Mouse (Mus musculus) midbrain, postnatal 0 days (tissue): ENCODE measurements at regions not wholly inside any gene's neighbourhood (a gene's known extent, or its start where the extent isn't known, plus 50 kb on each side); places are given as distances from the start of the nearest gene placed in this dataset.
A peak's percentile ranks its signal among the peaks of the same experiment; 100 is the strongest.

Source experiments
- ATAC-seq: fragments of 200-750 bp; cut with Nextera tagmentation; 2 replicates; pipeline ENCODE4 v1.8.0; 2017; ENCODE audit warnings: moderate number of reproducible peaks, mild to moderate bottlenecking, moderate TSS enrichment, moderate library complexity; ENCODE audit not compliant: low FRiP score
- DNase-seq: peaks from one replicate; pipeline ENCODE4 v3.0.0-alpha.2; 2015; ENCODE audit warnings: low spot score
- H3K27ac ChIP-seq: fragments of 300-500 bp; sonication (generic); 2 replicates; pipeline ENCODE4 v1.5.1; 2014; ENCODE audit warnings: low read depth, mild to moderate bottlenecking, low read length, mixed read lengths
- H3K27me3 ChIP-seq: fragments of 300-500 bp; sonication (generic); 2 replicates; pipeline ENCODE4 v1.6.1; 2014; ENCODE audit warnings: low read length, control low read depth, mixed read lengths; ENCODE audit not compliant: insufficient read depth
- H3K36me3 ChIP-seq: fragments of 300-500 bp; sonication (generic); 2 replicates; pipeline ENCODE4 v1.6.1; 2014; ENCODE audit warnings: low read length, control low read depth, mixed read lengths; ENCODE audit not compliant: insufficient read depth
- H3K4me1 ChIP-seq: fragments of 300-500 bp; sonication (generic); 2 replicates; pipeline ENCODE4 v1.6.1; 2014; ENCODE audit warnings: mild to moderate bottlenecking, control low read depth, antibody characterized with exemption, low read length, mixed read lengths; ENCODE audit not compliant: insufficient read depth
- H3K4me2 ChIP-seq: fragments of 300-500 bp; sonication (generic); 2 replicates; pipeline ENCODE4 v1.6.1; 2014; ENCODE audit warnings: low read depth, mild to moderate bottlenecking, low read length, mixed read lengths; ENCODE audit not compliant: poor library complexity, severe bottlenecking
- H3K4me3 ChIP-seq: fragments of 300-500 bp; sonication (generic); 2 replicates; pipeline ENCODE4 v1.5.1; 2014; ENCODE audit warnings: low read depth, mild to moderate bottlenecking, low read length, moderate library complexity
- H3K9ac ChIP-seq: fragments of 300-500 bp; sonication (generic); replicated peaks from 2 replicates; pipeline ENCODE4 v1.6.1; 2014; ENCODE audit warnings: mild to moderate bottlenecking, low read length, moderate library complexity, mixed read lengths; ENCODE audit not compliant: poor library complexity, severe bottlenecking
- H3K9me3 ChIP-seq: fragments of 300-500 bp; sonication (generic); 2 replicates; pipeline ENCODE4 v1.6.1; 2016; ENCODE audit warnings: low read length, control low read depth
- CTCF ChIP-seq: IDR thresholded peaks from 2 replicates; pipeline ENCODE4 v1.5.1; 2016; ENCODE audit warnings: antibody characterized with exemption, mild to moderate bottlenecking
- WGBS: fragments of 180-500 bp; shearing (Covaris S2); extraction: QIAGEN DNeasy Blood & Tissue Kit; methylation state at CpG from one replicate; pipeline ENCODE4 v1.1.7; 2014; 5-methylcytosine and 5-hydroxymethylcytosine counted together

- TF ChIP-seq CTCF, result no peak
- Histone ChIP-seq H3K4me1 (no peaks in the 10 kb centered on the region), H3K27ac (no peak overlapping the region), H3K4me2 (no peak overlapping the region), H3K36me3 (no peaks in the 10 kb centered on the region), H3K4me3 (no peak overlapping the region), H3K9ac (no peak overlapping the region), H3K9me3 (no peaks in the 10 kb centered on the region), H3K27me3 (no peaks in the 10 kb centered on the region)
- DNase-seq (peak; percentile 36), ATAC-seq (no peak)
- WGBS, result 71% methylated on average over 6 of the region's 6 CpGs
Measured at GRCm38 (mm10) chr5:133576595-133576994, 522.9 kb upstream of the Castor2 start.

GRCm38 (mm10) chr5:133569096-133569495 lies 530.4 kb upstream of the Castor2 start:
- H3K27me3 ChIP-seq, result no peaks in the 10 kb centered on the region
- TF ChIP-seq CTCF, result no peak
- 95% methylated on average over 2 of the region's 2 CpGs for WGBS
- H3K4me3 ChIP-seq, result no peak overlapping the region
- DNase-seq (no peak), ATAC-seq (no peak)
- H3K36me3 ChIP-seq, result no peaks in the 10 kb centered on the region
- no peak overlapping the region for H3K4me2 ChIP-seq
- H3K27ac ChIP-seq, result no peak overlapping the region
- no peaks in the 10 kb centered on the region for H3K4me1 ChIP-seq
- H3K9me3 ChIP-seq, result no peaks in the 10 kb centered on the region
- no peak overlapping the region for H3K9ac ChIP-seq

GRCm38 (mm10) chr5:133566506-133566905 lies 533.0 kb upstream of the Castor2 start:
- DNase-seq, result no peak
- Histone ChIP-seq H3K9ac (no peak overlapping the region), H3K4me2 (no peak overlapping the region), H3K27me3 (no peaks in the 10 kb centered on the region), H3K9me3 (no peaks in the 10 kb centered on the region), H3K4me1 (no peaks in the 10 kb centered on the region), H3K4me3 (no peak overlapping the region), H3K36me3 (no peaks in the 10 kb centered on the region), H3K27ac (no peak overlapping the region)
- ATAC-seq, result no peak
- TF ChIP-seq CTCF, result no peak
- 88% methylated on average over 4 of the region's 4 CpGs for WGBS

- 85% methylated on average over 7 of the region's 7 CpGs for WGBS
- no peaks in the 10 kb centered on the region for H3K9me3 ChIP-seq
- DNase-seq (no peak), ATAC-seq (no peak)
- no peak overlapping the region for H3K4me3 ChIP-seq
- no peaks in the 10 kb centered on the region for H3K36me3 ChIP-seq
- no peak overlapping the region for H3K9ac ChIP-seq
- TF ChIP-seq CTCF, result no peak
- H3K27me3 ChIP-seq, result no peaks in the 10 kb centered on the region
- H3K27ac ChIP-seq, result no peak overlapping the region
- no peaks in the 10 kb centered on the region for H3K4me1 ChIP-seq
- no peak overlapping the region for H3K4me2 ChIP-seq
Measured at GRCm38 (mm10) chr5:133550657-133551056, 548.9 kb upstream of the Castor2 start.

GRCm38 (mm10) chr5:133542217-133542616 lies 557.3 kb upstream of the Castor2 start:
- no peak overlapping the region for H3K4me3 ChIP-seq
- no peak for DNase-seq
- no peak overlapping the region for H3K9ac ChIP-seq
- TF ChIP-seq CTCF, result no peak
- peaks cover 6% of the 10 kb centered on the region; the same call in 1 of the 2 replicates for H3K9me3 ChIP-seq
- no peak for ATAC-seq
- no peak overlapping the region for H3K27ac ChIP-seq
- H3K36me3 ChIP-seq, result no peaks in the 10 kb centered on the region
- no peaks in the 10 kb centered on the region for H3K27me3 ChIP-seq
- no peak overlapping the region for H3K4me2 ChIP-seq
- H3K4me1 ChIP-seq, result no peaks in the 10 kb centered on the region

GRCm38 (mm10) chr5:133532678-133533077 lies 566.8 kb upstream of the Castor2 start:
- no peaks in the 10 kb centered on the region for H3K9me3 ChIP-seq
- no peaks in the 10 kb centered on the region for H3K27me3 ChIP-seq
- no peak overlapping the region for H3K4me3 ChIP-seq
- no peaks in the 10 kb centered on the region for H3K36me3 ChIP-seq
- peak; percentile 66 for TF ChIP-seq CTCF
- DNase-seq (peak; percentile 27), ATAC-seq (no peak)
- no peaks in the 10 kb centered on the region for H3K4me1 ChIP-seq
- no peak overlapping the region for H3K27ac ChIP-seq
- H3K9ac ChIP-seq, result no peak overlapping the region
- no peak overlapping the region for H3K4me2 ChIP-seq
